Mouse (Mus musculus): ENCODE results near the gene Gm17482. TPM values are rescaled to one million over a fixed set of nuclear protein-coding genes. Genes with fewer than 3 reads are reported as not detected.
"Not testable (repeated sequence)": the region's sequence is repeated elsewhere in the genome, so short reads cannot be mapped to it uniquely, and the experiment has no call there.

The Gm17482 gene
- polyA plus RNA-seq, 1 experiment from 2014 or later, result not detected

GRCm38 (mm10) chr6:115240431-115240830 is 13.3 kb downstream of the Gm17482 start:
- 65% methylated on average over 2 of the region's 2 CpGs for WGBS
- not testable (repeated sequence) for ATAC-seq (ENCODE audit: low FRiP score)

GRCm38 (mm10) chr6:115241131-115241699 is 14.1 kb downstream of the Gm17482 start:
- no peaks in the 10 kb centered on the region for H3K27me3 ChIP-seq (ENCODE audit: control insufficient read depth, insufficient read depth, low read length)
- H3K4me2 ChIP-seq, result no peak overlapping the region
- ATAC-seq (ENCODE audit: low FRiP score) (no peak), DNase-seq (ENCODE audit: low spot score, missing footprints) (no peak)
- no peak overlapping the region for H3K9ac ChIP-seq (ENCODE audit: low read length)
- no peak overlapping the region for H3K27ac ChIP-seq (ENCODE audit: low read depth, low read length)
- WGBS, result 84% methylated on average over 3 of the region's 3 CpGs
- no peak overlapping the region for H3K4me3 ChIP-seq (ENCODE audit: low read depth, low read length)
- H3K36me3 ChIP-seq (ENCODE audit: control insufficient read depth, insufficient read depth, low read length), result no peaks in the 10 kb centered on the region
- H3K9me3 ChIP-seq (ENCODE audit: control insufficient read depth, low read length), result no peaks in the 10 kb centered on the region
- no peaks in the 10 kb centered on the region for H3K4me1 ChIP-seq (ENCODE audit: control insufficient read depth, insufficient read depth, low read length)

More at GRCm38 (mm10) chr6:115240431-115240830, 13.3 kb downstream of the Gm17482 start:
- H3K4me1 ChIP-seq (ENCODE audit: control insufficient read depth, insufficient read depth, low read length); H3K9me3 ChIP-seq (ENCODE audit: control insufficient read depth, low read length); H3K4me3 ChIP-seq (ENCODE audit: low read depth, low read length); H3K4me2 ChIP-seq; H3K27ac ChIP-seq (ENCODE audit: low read depth, low read length); H3K9ac ChIP-seq (ENCODE audit: low read length); H3K27me3 ChIP-seq (ENCODE audit: control insufficient read depth, insufficient read depth, low read length); DNase-seq (ENCODE audit: low spot score, missing footprints); H3K36me3 ChIP-seq (ENCODE audit: control insufficient read depth, insufficient read depth, low read length): not testable (repeated sequence)

DNA sequence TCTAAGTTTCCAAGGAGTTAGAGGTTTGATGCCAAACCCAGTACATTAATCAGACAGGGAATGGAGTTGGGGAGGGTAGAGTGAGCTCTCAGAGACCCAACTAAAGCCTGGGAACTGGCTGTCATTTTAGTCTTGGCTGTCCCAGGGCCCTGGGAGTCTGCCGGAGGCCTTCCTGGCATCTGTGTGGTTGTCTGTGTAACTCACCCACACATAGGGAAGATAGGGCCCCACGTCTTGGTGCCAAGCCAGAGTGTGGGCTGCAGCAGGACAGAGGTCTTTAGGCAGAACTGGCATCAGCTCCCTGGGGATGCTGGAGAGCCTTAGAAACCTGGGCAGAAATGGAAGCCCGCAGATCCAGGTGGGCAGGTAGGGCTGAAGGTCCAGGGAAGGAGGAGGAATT is 14.8 kb downstream of the Gm17482 start:
- 84% methylated on average over 3 of the region's 3 CpGs for WGBS
- Histone ChIP-seq H3K4me3 (ENCODE audit: low read depth, low read length) (no peak overlapping the region), H3K9me3 (ENCODE audit: control insufficient read depth, low read length) (no peaks in the 10 kb centered on the region), H3K9ac (ENCODE audit: low read length) (no peak overlapping the region), H3K36me3 (ENCODE audit: control insufficient read depth, insufficient read depth, low read length) (no peaks in the 10 kb centered on the region), H3K27ac (ENCODE audit: low read depth, low read length) (no peak overlapping the region), H3K27me3 (ENCODE audit: control insufficient read depth, insufficient read depth, low read length) (no peaks in the 10 kb centered on the region), H3K4me2 (no peak overlapping the region), H3K4me1 (ENCODE audit: control insufficient read depth, insufficient read depth, low read length) (no peaks in the 10 kb centered on the region)
- no peak for DNase-seq (ENCODE audit: low spot score, missing footprints)
- no peak for ATAC-seq (ENCODE audit: low FRiP score)

DNA sequence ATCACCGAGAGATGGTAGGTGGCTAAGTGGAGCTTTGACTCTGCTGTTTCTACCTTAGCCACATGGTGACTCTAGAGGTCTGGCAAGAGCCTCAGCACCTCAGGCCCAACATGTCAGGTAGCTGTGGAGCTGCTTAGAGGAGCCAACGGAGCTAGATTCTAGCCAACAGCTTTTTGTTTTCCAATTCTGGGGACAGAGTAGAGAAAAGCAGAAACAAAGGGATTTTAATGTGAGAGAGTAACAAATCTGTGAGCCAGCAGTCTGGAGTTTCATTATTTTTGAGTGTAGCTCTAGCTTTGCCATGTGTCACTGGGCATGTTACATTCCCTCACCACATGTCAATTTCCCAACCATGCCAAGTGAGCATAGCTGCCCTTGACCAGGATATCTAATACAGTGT is 17.1 kb downstream of the Gm17482 start:
- Histone ChIP-seq H3K9ac (ENCODE audit: low read length) (no peak overlapping the region), H3K4me2 (no peak overlapping the region), H3K4me3 (ENCODE audit: low read depth, low read length) (no peak overlapping the region), H3K27ac (ENCODE audit: low read depth, low read length) (no peak overlapping the region), H3K27me3 (ENCODE audit: control insufficient read depth, insufficient read depth, low read length) (no peaks in the 10 kb centered on the region), H3K36me3 (ENCODE audit: control insufficient read depth, insufficient read depth, low read length) (no peaks in the 10 kb centered on the region), H3K4me1 (ENCODE audit: control insufficient read depth, insufficient read depth, low read length) (peaks cover 5% of the 10 kb centered on the region; the same call in 1 of the 2 replicates), H3K9me3 (ENCODE audit: control insufficient read depth, low read length) (no peaks in the 10 kb centered on the region)
- DNase-seq (ENCODE audit: low spot score, missing footprints) (no peak), ATAC-seq (ENCODE audit: low FRiP score) (no peak)
- WGBS, result 81% methylated on average over 2 of the region's 2 CpGs

GRCm38 (mm10) chr6:115245500-115246058 is 18.4 kb downstream of the Gm17482 start:
- Histone ChIP-seq H3K27me3 (ENCODE audit: control insufficient read depth, insufficient read depth, low read length) (no peaks in the 10 kb centered on the region), H3K4me1 (ENCODE audit: control insufficient read depth, insufficient read depth, low read length) (peaks cover 5% of the 10 kb centered on the region; the same call in 1 of the 2 replicates), H3K4me3 (ENCODE audit: low read depth, low read length) (no peak overlapping the region), H3K9me3 (ENCODE audit: control insufficient read depth, low read length) (no peaks in the 10 kb centered on the region), H3K36me3 (ENCODE audit: control insufficient read depth, insufficient read depth, low read length) (no peaks in the 10 kb centered on the region), H3K4me2 (no peak overlapping the region), H3K9ac (ENCODE audit: low read length) (no peak overlapping the region), H3K27ac (ENCODE audit: low read depth, low read length) (no peak overlapping the region)
- DNase-seq (ENCODE audit: low spot score, missing footprints) (no peak), ATAC-seq (ENCODE audit: low FRiP score) (no peak)
- 82% methylated on average over 3 of the region's 3 CpGs for WGBS

GRCm38 (mm10) chr6:115251531-115251985 is 24.4 kb downstream of the Gm17482 start:
- H3K27ac ChIP-seq (ENCODE audit: low read depth, low read length), result no peak overlapping the region

GRCm38 (mm10) chr6:115252099-115252873 is 25.1 kb downstream of the Gm17482 start, which contains the start of gene Timp4:
Gene Timp4 (minus strand): TSS chr6:115252205.
- H3K4me1 ChIP-seq (ENCODE audit: control insufficient read depth, insufficient read depth, low read length), result peaks cover 15% of the 10 kb centered on the region
- ATAC-seq (ENCODE audit: low FRiP score) (no peak), DNase-seq (ENCODE audit: low spot score, missing footprints) (peak; percentile 35)
- H3K27ac ChIP-seq (ENCODE audit: low read depth, low read length), result no peak within 1 kb of the TSS
- no peaks in the 10 kb centered on the region for H3K9me3 ChIP-seq (ENCODE audit: control insufficient read depth, low read length)
- no peaks in the 10 kb centered on the region for H3K27me3 ChIP-seq (ENCODE audit: control insufficient read depth, insufficient read depth, low read length)
- no peak within 1 kb of the TSS for H3K4me3 ChIP-seq (ENCODE audit: low read depth, low read length)
- peak within 1 kb of the TSS; percentile 19; the same call in 1 of the 2 replicates for H3K4me2 ChIP-seq
- H3K9ac ChIP-seq (ENCODE audit: low read length), result no peak within 1 kb of the TSS
- 18% methylated on average over 7 of the region's 10 CpGs for WGBS
- H3K36me3 ChIP-seq (ENCODE audit: control insufficient read depth, insufficient read depth, low read length), result no peaks in the 10 kb centered on the region

More at GRCm38 (mm10) chr6:115251531-115251985, 24.4 kb downstream of the Gm17482 start:
- H3K4me3 ChIP-seq (ENCODE audit: low read depth, low read length), result no peak overlapping the region
- H3K4me1 ChIP-seq (ENCODE audit: control insufficient read depth, insufficient read depth, low read length), result peaks cover 15% of the 10 kb centered on the region
- H3K9ac ChIP-seq (ENCODE audit: low read length), result no peak overlapping the region
- H3K36me3 ChIP-seq (ENCODE audit: control insufficient read depth, insufficient read depth, low read length), result no peaks in the 10 kb centered on the region
- H3K9me3 ChIP-seq (ENCODE audit: control insufficient read depth, low read length), result no peaks in the 10 kb centered on the region
- WGBS, result 3% methylated on average over 13 of the region's 13 CpGs
- ATAC-seq (ENCODE audit: low FRiP score) (no peak; the same call in 1 of the 2 replicates), DNase-seq (ENCODE audit: low spot score, missing footprints) (no peak)
- no peaks in the 10 kb centered on the region for H3K27me3 ChIP-seq (ENCODE audit: control insufficient read depth, insufficient read depth, low read length)
- H3K4me2 ChIP-seq, result peak overlapping the region; percentile 19; the same call in 1 of the 2 replicates

DNA sequence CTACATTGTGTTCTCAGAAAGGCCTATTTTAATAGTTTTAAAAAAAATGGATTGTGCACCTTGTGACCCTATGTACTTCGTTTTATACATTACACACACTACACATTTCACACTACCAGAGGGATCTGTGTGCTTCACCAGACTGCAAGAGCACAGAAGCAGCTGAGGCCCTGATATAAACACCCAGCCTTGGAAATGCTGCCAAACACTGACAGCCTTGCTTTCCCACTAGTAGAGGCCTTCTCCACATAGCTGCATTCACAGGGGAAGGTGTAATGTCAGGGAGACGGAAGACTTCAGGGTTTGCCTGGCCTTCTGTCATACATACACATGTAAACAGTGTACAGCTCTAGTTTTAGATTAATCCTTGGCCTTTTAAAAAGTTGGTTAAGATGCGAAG is 28.0 kb downstream of the Gm17482 start:
- ATAC-seq (ENCODE audit: low FRiP score), result no peak
- H3K36me3 ChIP-seq (ENCODE audit: control insufficient read depth, insufficient read depth, low read length), result no peaks in the 10 kb centered on the region
- no peak overlapping the region for H3K27ac ChIP-seq (ENCODE audit: low read depth, low read length)
- no peaks in the 10 kb centered on the region for H3K27me3 ChIP-seq (ENCODE audit: control insufficient read depth, insufficient read depth, low read length)
- no peaks in the 10 kb centered on the region for H3K9me3 ChIP-seq (ENCODE audit: control insufficient read depth, low read length)
- peaks cover 10% of the 10 kb centered on the region for H3K4me1 ChIP-seq (ENCODE audit: control insufficient read depth, insufficient read depth, low read length)
- no peak overlapping the region for H3K9ac ChIP-seq (ENCODE audit: low read length)
- no peak overlapping the region for H3K4me2 ChIP-seq
- 84% methylated on average over 3 of the region's 3 CpGs for WGBS
- H3K4me3 ChIP-seq (ENCODE audit: low read depth, low read length), result no peak overlapping the region
- no peak for DNase-seq (ENCODE audit: low spot score, missing footprints)

- Histone ChIP-seq H3K36me3 (ENCODE audit: control insufficient read depth, insufficient read depth, low read length) (no peaks in the 10 kb centered on the region), H3K27me3 (ENCODE audit: control insufficient read depth, insufficient read depth, low read length) (no peaks in the 10 kb centered on the region), H3K9me3 (ENCODE audit: control insufficient read depth, low read length) (no peaks in the 10 kb centered on the region), H3K4me3 (ENCODE audit: low read depth, low read length) (no peak overlapping the region), H3K4me2 (no peak overlapping the region), H3K4me1 (ENCODE audit: control insufficient read depth, insufficient read depth, low read length) (no peaks in the 10 kb centered on the region), H3K9ac (ENCODE audit: low read length) (no peak overlapping the region), H3K27ac (ENCODE audit: low read depth, low read length) (no peak overlapping the region)
- ATAC-seq (ENCODE audit: low FRiP score), result no peak
- 90% methylated on average over 3 of the region's 3 CpGs for WGBS
- DNase-seq (ENCODE audit: low spot score, missing footprints), result peak; percentile 49
Measured at GRCm38 (mm10) chr6:115260507-115260906, 33.4 kb downstream of the Gm17482 start.
